Mouse (Mus musculus) layer of hippocampus, postnatal 36 days (tissue): Measurements from ENCODE around the gene Atg16l1. TPM values are rescaled to one million over a fixed set of nuclear protein-coding genes. Genes with fewer than 3 reads are reported as not detected.

Experiments used
- DNase-seq, 2 experiments: peaks; one replicate each; pipeline ENCODE4 v3.0.0; 2022
- total RNA-seq, 2 experiments: library from RNA; stranded (reverse); gene quantifications; 2 replicates each; pipeline ENCODE4 v1.2.3; 2021

Gene Atg16l1
- total RNA-seq, 2 experiments from 2014 or later = 60.0 to 66.0 TPM

DNA sequence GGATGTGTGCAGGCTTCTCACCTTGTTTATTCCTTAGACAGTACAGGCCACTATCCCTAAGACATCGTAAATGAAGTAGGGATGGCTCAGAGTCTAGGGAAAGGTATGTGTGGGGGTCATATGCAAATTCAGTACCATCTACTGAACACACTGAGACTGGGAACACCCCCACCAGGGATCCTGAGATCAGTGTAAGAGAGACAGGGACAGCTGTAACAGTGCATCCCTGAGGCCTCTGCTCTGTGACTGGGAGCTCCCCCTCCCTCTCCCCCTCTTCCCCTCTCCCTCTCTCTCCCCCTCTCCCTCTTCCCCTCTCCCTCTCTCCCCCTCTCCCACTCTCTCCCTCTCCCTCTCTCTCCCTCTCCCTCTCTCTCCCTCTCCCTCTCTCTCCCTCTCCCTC is 80.8 kb downstream of the Atg16l1 start:
- no peak for DNase-seq

DNA sequence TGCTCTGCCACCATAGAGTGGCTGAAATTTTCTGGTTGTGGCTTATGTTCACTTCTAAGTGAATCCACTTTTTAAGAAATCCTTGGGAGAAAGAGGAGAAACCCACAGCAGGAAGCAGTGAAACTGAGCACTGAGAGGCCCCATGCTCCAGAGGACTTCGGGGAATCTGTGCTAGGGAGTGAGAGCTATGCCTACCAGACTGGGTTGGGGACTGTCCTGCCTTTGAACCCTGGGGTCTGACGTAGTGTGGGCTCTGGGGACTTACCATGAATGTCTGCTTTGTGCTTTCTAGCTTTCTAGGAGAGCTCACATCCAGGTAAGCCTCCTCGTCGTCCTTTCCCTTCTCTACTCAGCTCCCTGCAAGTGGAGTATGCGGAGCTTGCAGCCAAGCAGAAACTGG is 81.3 kb downstream of the Atg16l1 start:
- DNase-seq = no peak

DNA sequence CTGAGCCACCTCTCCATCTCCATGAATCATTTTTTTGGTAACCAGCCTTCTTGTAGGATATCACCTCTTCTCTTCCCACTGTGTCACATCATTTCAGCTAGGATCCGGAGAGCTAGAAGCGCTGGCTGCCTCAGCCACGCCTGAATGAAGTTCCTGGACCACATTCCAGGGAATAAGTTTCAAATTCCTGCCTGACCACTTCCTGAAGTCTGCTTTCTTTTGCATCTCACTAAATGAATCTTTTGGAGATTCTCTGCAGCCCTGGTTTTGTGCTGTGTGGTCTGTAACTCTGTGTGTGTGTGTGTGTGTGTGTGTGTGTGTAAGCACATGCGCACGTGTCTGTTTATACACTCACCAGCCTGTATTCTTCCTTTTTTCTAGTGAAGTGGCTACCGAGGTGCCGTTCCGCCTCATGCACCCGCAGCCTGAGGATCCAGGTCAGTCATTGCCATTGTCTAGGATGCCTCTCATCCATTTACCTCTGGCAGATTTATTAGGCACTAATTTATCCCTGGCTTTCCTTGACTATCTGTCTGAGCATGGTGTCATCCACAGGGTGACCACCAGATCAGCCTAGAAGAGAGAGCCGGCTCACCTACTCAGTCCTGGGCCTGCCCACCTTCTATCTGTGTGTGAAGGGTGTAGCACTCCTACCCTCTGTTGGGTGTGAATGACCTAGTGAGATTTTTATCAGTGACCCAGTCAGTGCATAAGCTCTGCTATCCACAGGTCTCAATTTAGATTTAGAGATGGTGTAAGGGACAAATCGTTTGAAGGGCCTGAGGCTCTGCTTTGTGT is 84.9 kb downstream of the Atg16l1 start:
- no peak for DNase-seq

Other genes with a start within 250 kb of the Atg16l1 start
- under 1 TPM; 0.30 to 0.33 TPM for gene Neu2, start 246.0 kb upstream of the Atg16l1 start, total RNA-seq
- gene Ngef, start 182.0 kb upstream of the Atg16l1 start, total RNA-seq = 10 to 100 TPM; 91.3 to 99.4 TPM
- 10 to 100 TPM; 14.8 to 20.7 TPM for gene Inpp5d, start 135.6 kb upstream of the Atg16l1 start, total RNA-seq
- 1 to 10 TPM; 2.2 to 3.5 TPM for gene Sag, start 47.8 kb downstream of the Atg16l1 start, total RNA-seq
- gene Dgkd, start 97.4 kb downstream of the Atg16l1 start, total RNA-seq = 100 to 1,000 TPM; 104 to 118 TPM